Mouse (Mus musculus) hindbrain, embryonic 11.5 days (tissue): Measurements from ENCODE around the gene Calr4. TPM values are rescaled to one million over a fixed set of nuclear protein-coding genes. Genes with fewer than 3 reads are reported as not detected.

Experiments
- ATAC-seq: fragments of 200-750 bp; cut with Nextera tagmentation; 2 replicates; pipeline ENCODE4 v1.8.0; 2017; ENCODE audit warnings: mild to moderate bottlenecking, moderate TSS enrichment, moderate library complexity; ENCODE audit not compliant: low FRiP score
- DNase-seq: peaks from one replicate; pipeline ENCODE4 v3.0.0-alpha.2; 2015; ENCODE audit warnings: low spot score
- H3K27ac ChIP-seq: fragments of 300-500 bp; sonication (generic); 2 replicates; pipeline ENCODE4 v1.5.1; 2014; ENCODE audit warnings: mild to moderate bottlenecking, low read depth, low read length
- H3K27me3 ChIP-seq: fragments of 300-500 bp; sonication (generic); 2 replicates; pipeline ENCODE4 v1.6.1; 2014; ENCODE audit warnings: mild to moderate bottlenecking, low read length, moderate library complexity, mixed read lengths; ENCODE audit not compliant: control insufficient read depth, insufficient read depth
- H3K36me3 ChIP-seq: fragments of 300-500 bp; sonication (generic); 2 replicates; pipeline ENCODE4 v1.6.1; 2014; ENCODE audit warnings: mild to moderate bottlenecking, low read length, moderate library complexity, mixed read lengths; ENCODE audit not compliant: control insufficient read depth, insufficient read depth
- H3K4me1 ChIP-seq: fragments of 300-500 bp; sonication (generic); replicated peaks from 2 replicates; pipeline ENCODE4 v1.6.1; 2014; ENCODE audit warnings: low read length, mixed read lengths; ENCODE audit not compliant: control insufficient read depth, insufficient read depth
- H3K4me2 ChIP-seq: fragments of 300-500 bp; sonication (generic); replicated peaks from 2 replicates; pipeline ENCODE4 v1.6.1; 2014; ENCODE audit warnings: mild to moderate bottlenecking, low read depth, low read length
- H3K4me3 ChIP-seq: fragments of 300-500 bp; sonication (generic); 2 replicates; pipeline ENCODE4 v1.5.1; 2014; ENCODE audit warnings: low read depth, low read length
- H3K9ac ChIP-seq: fragments of 300-500 bp; sonication (generic); 2 replicates; pipeline ENCODE4 v1.6.1; 2014; ENCODE audit warnings: low read depth, low read length
- H3K9me3 ChIP-seq: fragments of 300-500 bp; sonication (generic); 2 replicates; pipeline ENCODE4 v1.6.1; 2016; ENCODE audit warnings: low read length; ENCODE audit not compliant: control insufficient read depth
- WGBS: fragments of 180-500 bp; shearing (Covaris S2); extraction: QIAGEN DNeasy Blood & Tissue Kit; methylation state at CpG from one replicate; pipeline ENCODE4 v1.1.7; 2014; 5-methylcytosine and 5-hydroxymethylcytosine counted together
- polyA plus RNA-seq: library from polyadenylated mRNA; unstranded; fragments of >200 nt; fragmentation: Nextera tagmentation; extraction: Ambion mirVana; gene quantifications from 2 replicates; pipeline ENCODE4 v1.2.1, GENCODE M21; 2014

Calr4 gene
- polyA plus RNA-seq, 1 experiment from 2014 or later = 0.09 TPM

- H3K9me3 ChIP-seq = no peaks in the 10 kb centered on the region
- peak overlapping the region; percentile 85 for H3K4me2 ChIP-seq
- 0 out of 2 replicates have a peak, but pooled peaks cover 2% of the 10 kb centered on the region for H3K27me3 ChIP-seq
- 0 out of 2 replicates have a peak, but pooled peaks cover 2% of the 10 kb centered on the region for H3K4me1 ChIP-seq
- no peak overlapping the region; the same call in 1 of the 2 replicates for H3K27ac ChIP-seq
- H3K4me3 ChIP-seq = peak overlapping the region; percentile 84
- WGBS = under 1% methylated on average over 33 of the region's 85 CpGs
- peak; percentile 92 for ATAC-seq
- H3K9ac ChIP-seq = peak overlapping the region; percentile 77
- peak; percentile 56 for DNase-seq
- H3K36me3 ChIP-seq = no peaks in the 10 kb centered on the region
Observed at GRCm38 (mm10) chr4:109280459-109281160, 46.3 kb downstream of the Calr4 start.

GRCm38 (mm10) chr4:109281161-109281560, 46.9 kb downstream of the Calr4 start:
- Histone ChIP-seq H3K4me3 (peak overlapping the region; percentile 84), H3K4me2 (peak overlapping the region; percentile 85), H3K4me1 (0 out of 2 replicates have a peak, but pooled peaks cover 2% of the 10 kb centered on the region), H3K27me3 (0 out of 2 replicates have a peak, but pooled peaks cover 2% of the 10 kb centered on the region), H3K27ac (no peak overlapping the region), H3K9me3 (no peaks in the 10 kb centered on the region), H3K36me3 (no peaks in the 10 kb centered on the region), H3K9ac (peak overlapping the region; percentile 77; the same call in 1 of the 2 replicates)
- 10% methylated on average over 4 of the region's 4 CpGs for WGBS
- ATAC-seq (no peak), DNase-seq (no peak)

- no peak for ATAC-seq
- H3K27ac ChIP-seq = no peak overlapping the region
- WGBS = 83% methylated on average over 1 of the region's 1 CpGs
Observed at GRCm38 (mm10) chr4:109281946-109282345, 47.7 kb downstream of the Calr4 start.

GRCm38 (mm10) chr4:109294629-109295028, 60.3 kb downstream of the Calr4 start:
- Histone ChIP-seq H3K27ac (no peak overlapping the region), H3K9ac (no peak overlapping the region), H3K4me2 (no peak overlapping the region), H3K27me3 (no peaks in the 10 kb centered on the region), H3K9me3 (no peaks in the 10 kb centered on the region), H3K36me3 (no peaks in the 10 kb centered on the region), H3K4me1 (no peaks in the 10 kb centered on the region), H3K4me3 (no peak overlapping the region)
- DNase-seq (no peak), ATAC-seq (no peak)

More at GRCm38 (mm10) chr4:109281946-109282345, 47.7 kb downstream of the Calr4 start:
- Histone ChIP-seq H3K9me3 (no peaks in the 10 kb centered on the region), H3K9ac (no peak overlapping the region), H3K4me2 (no peak overlapping the region), H3K27me3 (0 out of 2 replicates have a peak, but pooled peaks cover 2% of the 10 kb centered on the region), H3K4me3 (no peak overlapping the region), H3K4me1 (0 out of 2 replicates have a peak, but pooled peaks cover 2% of the 10 kb centered on the region), H3K36me3 (no peaks in the 10 kb centered on the region)
- DNase-seq = no peak

- Histone ChIP-seq H3K9ac (no peak overlapping the region), H3K4me3 (no peak overlapping the region), H3K4me2 (no peak overlapping the region), H3K27ac (no peak overlapping the region), H3K36me3 (no peaks in the 10 kb centered on the region), H3K9me3 (no peaks in the 10 kb centered on the region), H3K27me3 (no peaks in the 10 kb centered on the region), H3K4me1 (no peaks in the 10 kb centered on the region)
- DNase-seq (no peak), ATAC-seq (no peak)
- whole genome bisulfite sequencing = 80% methylated on average over 2 of the region's 2 CpGs
Observed at GRCm38 (mm10) chr4:109296510-109296909, 62.2 kb downstream of the Calr4 start.

GRCm38 (mm10) chr4:109299136-109299535, 64.9 kb downstream of the Calr4 start:
- DNase-seq (no peak), ATAC-seq (no peak)
- Histone ChIP-seq H3K4me2 (no peak overlapping the region), H3K9ac (no peak overlapping the region), H3K36me3 (no peaks in the 10 kb centered on the region), H3K9me3 (no peaks in the 10 kb centered on the region), H3K4me1 (no peaks in the 10 kb centered on the region), H3K27me3 (no peaks in the 10 kb centered on the region), H3K27ac (no peak overlapping the region), H3K4me3 (no peak overlapping the region)

Other genes starting within 250 kb of the Calr4 start
- 74.4 and 82.5 TPM in 2 replicates for gene Nrd1, start 233.8 kb upstream of the Calr4 start, polyA plus RNA-seq
- 77.3 and 84.3 TPM in 2 replicates for gene Osbpl9, start 32.2 kb upstream of the Calr4 start, polyA plus RNA-seq
- gene Eps15, start 45.8 kb downstream of the Calr4 start, polyA plus RNA-seq = 53.6 and 57.6 TPM in 2 replicates
- gene Ttc39a, start 172.1 kb downstream of the Calr4 start, polyA plus RNA-seq = 2.3 and 2.5 TPM in 2 replicates